Mouse (Mus musculus) lung, adult 18-20 months (tissue): Measurements from ENCODE around the gene Tsen2.
A peak's percentile ranks its signal among the peaks of the same experiment; 100 is the strongest.

Experiments used
- DNase-seq, 2 experiments: peaks; one replicate each; pipeline ENCODE4 v3.0.0; 2022; ENCODE audit warnings: mixed read lengths in 2 of 2

Tsen2 gene

DNA sequence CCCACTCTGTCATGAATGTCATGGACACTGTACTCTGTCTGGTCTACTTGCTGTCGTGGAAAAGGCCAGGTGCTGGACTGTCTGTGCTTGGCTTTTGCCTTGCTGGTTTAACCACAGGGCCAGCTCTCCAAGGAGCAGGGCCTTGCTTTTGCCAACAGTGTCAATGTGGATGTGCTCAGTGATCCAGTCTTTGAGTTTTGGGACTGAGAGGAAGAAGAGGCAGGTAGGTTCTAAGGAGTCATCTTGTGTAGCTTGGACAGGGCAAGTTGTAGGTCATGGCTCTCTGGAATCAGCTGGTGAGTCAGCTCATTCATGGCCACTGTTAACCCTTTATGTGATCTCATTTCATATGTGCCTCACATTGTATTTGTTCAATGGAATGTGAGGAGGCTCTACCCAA, 62.0 kb downstream of the Tsen2 start:
- DNase-seq: no peak

DNA sequence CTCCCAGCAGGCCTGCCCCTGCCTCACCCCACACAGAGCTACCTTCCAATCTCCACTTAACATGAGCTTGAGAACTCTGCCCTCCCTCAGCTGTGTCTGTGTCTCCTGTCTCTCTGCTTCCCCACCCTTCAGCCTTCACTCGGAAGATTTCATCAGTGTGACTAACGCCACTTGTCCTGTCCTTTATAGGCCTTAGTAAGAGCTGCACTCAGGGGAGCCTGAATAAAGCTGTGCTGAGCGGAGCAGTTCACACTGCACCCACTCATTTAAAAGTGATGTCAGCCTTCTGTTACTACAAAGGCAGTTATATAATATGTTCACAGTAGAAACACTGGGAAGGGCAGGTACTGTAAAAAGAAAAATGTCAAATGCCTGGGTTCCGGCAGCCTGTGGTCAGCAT, 63.0 kb downstream of the Tsen2 start:
- DNase-seq: peak in 1 of 2 experiments; percentile 36

DNA sequence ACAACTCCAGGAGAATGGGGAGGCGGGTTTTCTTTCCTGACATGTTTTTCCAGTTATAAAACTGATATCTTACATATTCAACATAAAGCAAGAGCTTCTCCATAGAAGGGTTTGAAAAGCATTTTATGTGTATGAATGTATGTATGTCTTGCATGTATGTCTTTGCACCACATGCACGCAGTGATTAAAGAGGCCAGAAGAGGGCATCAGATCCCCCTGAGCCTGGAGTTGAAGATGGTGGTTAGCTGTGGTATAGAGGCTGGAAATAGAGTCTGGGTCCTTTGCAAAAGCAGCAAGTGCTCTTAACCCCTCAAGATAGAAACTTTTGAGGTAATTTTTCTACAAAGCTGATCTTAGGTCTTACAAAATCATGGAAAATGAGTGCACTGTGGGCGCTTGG, 64.7 kb downstream of the Tsen2 start:
- no peak for DNase-seq

DNA sequence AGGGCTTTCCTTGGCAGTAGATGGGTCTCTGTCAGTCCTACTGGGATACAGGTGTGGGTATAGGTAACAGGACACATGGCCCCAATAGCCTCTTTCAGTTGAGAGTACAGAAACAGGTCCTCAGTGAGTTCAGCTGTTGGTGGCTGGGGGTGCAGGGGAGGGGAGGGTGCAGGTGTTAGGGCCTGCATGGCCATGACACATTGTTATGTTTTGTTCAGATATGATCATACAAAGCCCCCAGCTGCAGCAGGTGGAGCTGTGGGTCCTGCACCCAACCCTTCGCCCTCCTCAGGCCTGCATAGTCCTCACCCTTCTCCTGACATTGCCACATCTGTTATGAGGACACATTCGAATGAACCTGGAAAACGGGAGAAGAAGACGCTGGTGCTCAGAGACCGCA, 65.8 kb downstream of the Tsen2 start:
- DNase-seq: no peak

DNA sequence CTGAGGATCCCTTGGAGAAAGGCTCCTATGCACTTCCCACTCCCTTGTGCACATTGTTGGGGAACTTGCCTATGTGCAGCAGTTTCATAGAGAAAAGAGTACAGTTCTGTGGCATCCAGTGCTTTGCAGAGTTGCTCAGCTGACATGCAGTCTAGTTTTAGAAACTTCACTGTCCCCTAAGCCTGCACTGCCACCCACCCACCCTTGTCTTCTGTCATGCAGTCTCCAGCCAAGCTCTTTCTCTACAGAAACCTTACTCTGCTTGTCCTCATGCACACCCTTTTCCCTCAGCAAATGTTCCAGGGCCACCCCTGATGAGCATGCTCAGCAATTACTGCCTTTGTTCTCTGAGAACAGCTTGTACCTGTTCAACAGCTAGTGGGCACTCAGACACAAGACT, 69.3 kb downstream of the Tsen2 start:
- no peak for DNase-seq

DNA sequence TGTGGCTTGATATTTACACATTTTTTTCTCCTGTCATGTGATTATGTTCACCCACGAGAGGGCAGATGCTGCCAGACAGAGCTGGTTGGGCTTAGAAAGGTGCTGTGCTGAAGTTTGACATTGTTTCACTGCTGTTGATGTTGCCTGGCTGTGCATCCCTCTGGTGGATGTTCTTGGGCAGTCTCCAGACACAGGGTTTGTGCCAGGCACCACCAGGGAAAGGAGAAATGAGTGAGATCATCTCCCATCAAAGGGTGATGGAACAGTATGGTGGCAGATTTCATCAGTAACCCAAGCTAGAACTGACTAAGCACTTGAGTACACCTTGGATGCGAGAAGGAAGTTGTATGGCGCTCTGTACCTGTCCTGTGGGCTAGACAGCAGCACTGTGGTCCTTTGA, 71.5 kb downstream of the Tsen2 start:
- no peak for DNase-seq

DNA sequence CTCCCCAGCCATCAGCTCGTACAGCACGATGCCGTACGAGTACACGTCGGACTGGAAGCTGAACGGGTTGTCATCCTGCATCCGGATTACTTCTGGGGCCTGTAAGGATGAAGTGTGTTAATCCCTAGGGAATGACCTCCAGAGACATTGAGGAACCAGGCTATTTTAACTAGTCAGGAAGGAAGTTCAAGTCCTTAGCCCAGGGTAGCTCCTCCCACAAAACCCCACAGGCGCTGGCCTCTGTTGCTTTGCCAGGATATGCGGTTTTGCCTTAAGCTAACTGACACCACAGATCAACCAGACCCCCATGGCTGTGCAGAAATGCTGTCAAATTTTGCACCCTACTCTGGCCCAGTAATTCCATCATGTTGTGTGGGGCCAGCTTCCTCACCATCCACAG, 75.4 kb downstream of the Tsen2 start:
- no peak for DNase-seq

DNA sequence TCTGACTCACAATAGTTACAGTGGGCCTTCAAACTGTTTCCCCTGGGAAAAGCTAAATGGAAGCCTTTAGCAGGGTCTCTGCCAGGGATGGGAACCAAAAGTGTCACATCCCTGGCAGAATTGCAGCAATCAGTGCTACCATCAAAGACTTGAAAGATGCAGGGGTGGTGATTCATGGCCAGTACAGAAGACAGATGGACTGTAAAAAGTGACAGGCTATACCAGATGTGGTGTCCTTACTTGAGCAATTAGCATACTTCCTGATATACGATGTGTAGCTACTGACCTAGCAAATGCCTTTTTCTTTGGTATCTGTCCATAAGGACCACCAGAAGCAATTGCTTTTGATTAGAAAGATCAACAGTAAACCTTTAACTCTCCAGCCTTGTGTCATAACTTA, 76.5 kb downstream of the Tsen2 start:
- no peak for DNase-seq

DNA sequence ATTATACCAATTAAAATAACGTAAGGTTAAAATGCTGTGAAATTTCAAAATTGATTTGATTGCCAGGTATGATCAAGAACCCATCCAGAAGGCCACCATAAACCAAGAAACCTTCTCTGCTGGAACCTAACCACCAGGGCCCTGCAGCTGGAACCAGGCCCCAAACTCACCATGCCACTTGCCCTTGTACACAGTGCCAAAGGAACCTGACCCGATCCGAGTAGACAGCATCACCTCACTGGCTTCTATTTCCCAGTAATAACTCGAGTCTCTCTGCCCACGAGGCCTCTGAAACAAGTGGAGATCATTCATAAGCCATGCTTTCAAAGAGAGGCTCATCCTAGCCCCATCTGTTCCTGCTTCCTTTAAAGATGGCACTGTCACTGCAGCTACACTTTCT, 81.7 kb downstream of the Tsen2 start:
- DNase-seq: no peak
